Mouse (Mus musculus) limb, embryonic 15.5 days (tissue): ENCODE results near the gene Ubtd2. TPM values are rescaled to one million over a fixed set of nuclear protein-coding genes. Genes with fewer than 3 reads are reported as not detected.

ENCODE experiments used
- ATAC-seq: fragments of 200-750 bp; cut with Nextera tagmentation; 2 replicates; pipeline ENCODE4 v1.8.0; 2017; ENCODE audit warnings: low read depth, moderate TSS enrichment; ENCODE audit not compliant: insufficient number of reproducible peaks, low FRiP score, low TSS enrichment
- H3K27ac ChIP-seq: fragments of 300-500 bp; sonication (generic); 2 replicates; pipeline ENCODE4 v1.5.1; 2015; ENCODE audit warnings: moderate library complexity, mild to moderate bottlenecking, inconsistent platforms
- H3K27me3 ChIP-seq: fragments of 300-500 bp; sonication (generic); 2 replicates; pipeline ENCODE4 v1.6.1; 2015; ENCODE audit warnings: inconsistent platforms
- H3K36me3 ChIP-seq: fragments of 300-500 bp; sonication (generic); 2 replicates; pipeline ENCODE4 v1.6.1; 2015; ENCODE audit warnings: inconsistent platforms
- H3K4me1 ChIP-seq: fragments of 300-500 bp; sonication (generic); 2 replicates; pipeline ENCODE4 v1.6.1; 2015; ENCODE audit warnings: inconsistent platforms
- H3K4me2 ChIP-seq: fragments of 300-500 bp; sonication (generic); 2 replicates; pipeline ENCODE4 v1.6.1; 2015; ENCODE audit warnings: mild to moderate bottlenecking, inconsistent platforms
- H3K4me3 ChIP-seq: fragments of 300-500 bp; sonication (generic); 2 replicates; pipeline ENCODE4 v1.5.1; 2015; ENCODE audit warnings: mild to moderate bottlenecking, inconsistent platforms
- H3K9ac ChIP-seq: fragments of 300-500 bp; sonication (generic); 2 replicates; pipeline ENCODE4 v1.6.1; 2015; ENCODE audit warnings: inconsistent platforms
- H3K9me3 ChIP-seq: fragments of 300-500 bp; sonication (generic); 2 replicates; pipeline ENCODE4 v1.6.1; 2016; ENCODE audit warnings: inconsistent platforms
- WGBS: fragments of 180-500 bp; shearing (Covaris S2); methylation state at CpG from one replicate; pipeline ENCODE4 v1.1.7; 2015; 5-methylcytosine and 5-hydroxymethylcytosine counted together
- polyA plus RNA-seq: library from polyadenylated mRNA; unstranded; fragments of >200 nt; fragmentation: Nextera tagmentation; extraction: Ambion mirVana; gene quantifications from 2 replicates; pipeline ENCODE4 v1.2.1, GENCODE M21; 2015

The Ubtd2 gene
- polyA plus RNA-seq, 1 experiment from 2014 or later = 97.1 TPM

- no peak for ATAC-seq
- Histone ChIP-seq H3K27me3 (no peaks in the 10 kb centered on the region), H3K27ac (no peak overlapping the region), H3K4me3 (no peak overlapping the region), H3K4me1 (no peaks in the 10 kb centered on the region), H3K36me3 (no peaks in the 10 kb centered on the region), H3K9ac (no peak overlapping the region), H3K9me3 (no peaks in the 10 kb centered on the region), H3K4me2 (no peak overlapping the region)
- 49% methylated on average over 1 of the region's 1 CpGs for WGBS
These were observed 10.9 kb upstream of the Ubtd2 start for GRCm38 (mm10) chr11:32444266-32444665.

DNA sequence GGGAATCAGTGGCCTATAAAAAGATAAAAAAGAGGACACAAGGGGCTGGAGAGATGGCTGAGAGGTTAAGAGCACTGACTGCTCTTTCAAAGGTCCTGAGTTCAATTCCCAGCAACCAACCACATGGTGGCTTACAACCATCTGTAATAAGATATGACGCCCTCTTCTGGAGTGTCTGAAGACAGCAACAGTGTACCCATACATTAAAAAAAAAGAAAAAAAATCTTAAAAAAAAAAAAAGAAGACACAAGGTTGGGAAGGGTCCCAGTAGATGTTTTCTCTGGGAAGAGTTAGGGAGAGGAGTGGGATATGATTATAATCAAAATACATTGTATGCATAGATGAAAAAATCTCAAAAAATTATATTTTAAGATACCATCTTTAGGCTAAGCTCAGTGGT lies 10.0 kb upstream of the Ubtd2 start:
- 70% methylated on average over 1 of the region's 1 CpGs for WGBS
- Histone ChIP-seq H3K4me3 (no peak overlapping the region), H3K9me3 (no peaks in the 10 kb centered on the region), H3K27me3 (no peaks in the 10 kb centered on the region), H3K9ac (no peak overlapping the region), H3K4me1 (no peaks in the 10 kb centered on the region), H3K27ac (no peak overlapping the region), H3K36me3 (no peaks in the 10 kb centered on the region), H3K4me2 (no peak overlapping the region)
- no peak for ATAC-seq

DNA sequence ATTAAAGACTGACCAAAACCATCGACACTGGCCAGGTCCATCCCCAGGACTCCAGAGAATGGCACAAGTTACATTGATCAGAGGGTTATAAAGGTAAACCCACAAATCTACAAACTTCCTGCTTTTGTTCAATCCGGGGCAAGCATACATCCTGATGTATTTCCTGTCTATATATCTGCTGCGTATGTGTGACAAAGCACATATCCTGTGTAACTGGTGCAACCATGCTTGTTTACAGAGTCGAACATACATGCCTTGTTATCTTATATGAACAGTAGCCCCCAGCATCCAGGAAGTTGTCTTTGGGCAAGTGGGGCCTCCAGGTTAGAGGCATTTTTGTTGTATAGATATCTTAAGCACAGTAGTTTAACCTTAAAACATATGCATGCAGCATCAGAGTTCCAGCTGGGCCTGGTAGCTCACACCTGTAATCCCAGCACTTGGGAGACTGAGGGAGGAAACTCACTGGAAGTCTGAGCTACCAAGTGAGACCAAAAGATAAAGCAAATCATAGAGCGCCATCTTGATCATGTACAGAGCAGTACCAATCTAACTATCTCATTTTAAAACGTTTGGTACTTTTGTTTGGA lies 9.4 kb upstream of the Ubtd2 start:
- Histone ChIP-seq H3K4me2 (no peak overlapping the region), H3K4me1 (0 out of 2 replicates have a peak, but pooled peaks cover 3% of the 10 kb centered on the region), H3K27ac (no peak overlapping the region), H3K36me3 (no peaks in the 10 kb centered on the region), H3K27me3 (no peaks in the 10 kb centered on the region), H3K9me3 (no peaks in the 10 kb centered on the region), H3K9ac (no peak overlapping the region), H3K4me3 (no peak overlapping the region)
- WGBS = 76% methylated on average over 6 of the region's 6 CpGs
- ATAC-seq = no peak

- Histone ChIP-seq H3K9ac (no peak overlapping the region), H3K9me3 (no peaks in the 10 kb centered on the region), H3K4me1 (peaks cover 13% of the 10 kb centered on the region), H3K36me3 (no peaks in the 10 kb centered on the region), H3K27ac (no peak overlapping the region), H3K27me3 (no peaks in the 10 kb centered on the region), H3K4me2 (no peak overlapping the region), H3K4me3 (no peak overlapping the region)
- 3% methylated on average over 1 of the region's 1 CpGs for WGBS
- ATAC-seq = no peak
These were observed 5.0 kb upstream of the Ubtd2 start for GRCm38 (mm10) chr11:32450216-32450615.

DNA sequence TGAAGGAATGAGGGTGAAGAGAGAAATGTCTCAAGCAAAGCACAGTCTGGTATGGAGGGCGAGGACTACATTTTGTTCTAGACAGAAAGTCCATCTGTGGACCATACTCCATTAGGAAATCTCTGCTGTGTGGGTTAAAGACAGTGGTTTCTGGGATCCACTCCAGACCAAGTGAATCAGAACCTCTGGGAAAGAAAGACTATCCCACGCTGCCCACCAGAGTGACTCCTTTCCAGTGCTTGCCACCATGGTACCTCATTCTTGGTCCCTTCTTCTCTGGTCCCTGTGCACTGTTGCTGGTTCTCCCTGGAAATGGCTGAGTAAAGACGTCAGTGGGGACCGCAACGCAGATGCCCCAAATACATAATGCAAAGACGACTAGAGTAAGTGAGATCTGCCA lies 3.9 kb upstream of the Ubtd2 start:
- Histone ChIP-seq H3K4me1 (peaks cover 13% of the 10 kb centered on the region), H3K9ac (no peak overlapping the region), H3K27me3 (no peaks in the 10 kb centered on the region), H3K9me3 (no peaks in the 10 kb centered on the region), H3K36me3 (no peaks in the 10 kb centered on the region), H3K4me2 (no peak overlapping the region), H3K4me3 (no peak overlapping the region), H3K27ac (no peak overlapping the region)
- ATAC-seq = no peak
- WGBS = 94% methylated on average over 6 of the region's 6 CpGs

- no peaks in the 10 kb centered on the region for H3K27me3 ChIP-seq
- peaks cover 13% of the 10 kb centered on the region for H3K4me1 ChIP-seq
- no peaks in the 10 kb centered on the region for H3K36me3 ChIP-seq
- no peak overlapping the region for H3K4me2 ChIP-seq
- no peak overlapping the region for H3K9ac ChIP-seq
- no peak overlapping the region for H3K4me3 ChIP-seq
- WGBS = 96% methylated on average over 4 of the region's 4 CpGs
- H3K27ac ChIP-seq = peak overlapping the region; percentile 99; the same call in 1 of the 2 replicates
- H3K9me3 ChIP-seq = no peaks in the 10 kb centered on the region
- ATAC-seq = no peak
These were observed 2.4 kb upstream of the Ubtd2 start for GRCm38 (mm10) chr11:32452745-32453144.

- H3K4me3 ChIP-seq = 0 out of 2 replicates have a peak overlapping the region, but pooled peaks have one; percentile 1
- no peak overlapping the region for H3K4me2 ChIP-seq
- H3K4me1 ChIP-seq = peaks cover 13% of the 10 kb centered on the region
- H3K9ac ChIP-seq = no peak overlapping the region
- ATAC-seq = no peak
- H3K36me3 ChIP-seq = no peaks in the 10 kb centered on the region
- peak overlapping the region; percentile 99 for H3K27ac ChIP-seq
- no peaks in the 10 kb centered on the region for H3K27me3 ChIP-seq
- no peaks in the 10 kb centered on the region for H3K9me3 ChIP-seq
- 35% methylated on average over 8 of the region's 8 CpGs for WGBS
These were observed 1.7 kb upstream of the Ubtd2 start for GRCm38 (mm10) chr11:32453353-32453915.

- WGBS = 2% methylated on average over 19 of the region's 19 CpGs
- H3K9ac ChIP-seq = peak overlapping the region; percentile 95
- peak overlapping the region; percentile 99 for H3K27ac ChIP-seq
- peak; percentile 32 for ATAC-seq
- peak overlapping the region; percentile 81 for H3K4me3 ChIP-seq
- no peaks in the 10 kb centered on the region for H3K27me3 ChIP-seq
- H3K9me3 ChIP-seq = no peaks in the 10 kb centered on the region
- no peaks in the 10 kb centered on the region for H3K36me3 ChIP-seq
- H3K4me2 ChIP-seq = peak overlapping the region; percentile 84
- peaks cover 13% of the 10 kb centered on the region for H3K4me1 ChIP-seq
These were observed 855 bp upstream of the Ubtd2 start for GRCm38 (mm10) chr11:32454231-32454799.

- Histone ChIP-seq H3K4me3 (peak overlapping the region; percentile 81), H3K9me3 (no peaks in the 10 kb centered on the region), H3K9ac (peak overlapping the region; percentile 95), H3K27ac (peak overlapping the region; percentile 99), H3K4me1 (peaks cover 10% of the 10 kb centered on the region), H3K36me3 (no peaks in the 10 kb centered on the region), H3K27me3 (no peaks in the 10 kb centered on the region), H3K4me2 (peak overlapping the region; percentile 84)
- ATAC-seq = peak; percentile 12
- under 1% methylated on average over 45 of the region's 58 CpGs for WGBS
These were observed 454 bp downstream of the Ubtd2 start for GRCm38 (mm10) chr11:32455507-32456141.

DNA sequence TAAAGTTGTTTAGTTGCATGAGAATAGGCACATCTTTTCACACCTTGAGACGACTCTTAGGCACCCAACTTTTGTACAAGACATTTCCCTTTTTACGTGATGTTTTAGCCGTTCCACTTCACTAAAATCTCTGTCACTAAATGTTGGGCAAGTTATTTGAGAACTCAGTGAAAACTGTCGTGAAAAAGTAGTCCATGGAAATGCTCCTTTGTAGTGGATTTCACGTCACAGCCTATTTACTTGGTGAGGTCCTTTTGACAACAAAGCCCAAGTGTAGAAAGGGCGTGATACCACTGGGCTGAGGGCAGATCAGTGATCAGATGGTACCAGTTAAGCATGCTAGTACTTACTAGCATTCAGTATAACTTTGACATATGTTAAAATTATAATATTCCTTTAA lies 1.2 kb downstream of the Ubtd2 start:
- no peaks in the 10 kb centered on the region for H3K9me3 ChIP-seq
- peak overlapping the region; percentile 84 for H3K4me2 ChIP-seq
- peak overlapping the region; percentile 99 for H3K27ac ChIP-seq
- H3K4me1 ChIP-seq = peaks cover 10% of the 10 kb centered on the region
- H3K27me3 ChIP-seq = no peaks in the 10 kb centered on the region
- ATAC-seq = no peak
- 6% methylated on average over 6 of the region's 6 CpGs for WGBS
- peak overlapping the region; percentile 81 for H3K4me3 ChIP-seq
- peak overlapping the region; percentile 95 for H3K9ac ChIP-seq
- H3K36me3 ChIP-seq = no peaks in the 10 kb centered on the region

- Histone ChIP-seq H3K9ac (no peak overlapping the region), H3K4me3 (no peak overlapping the region), H3K27ac (no peak overlapping the region), H3K27me3 (no peaks in the 10 kb centered on the region), H3K4me1 (peaks cover 11% of the 10 kb centered on the region), H3K36me3 (no peaks in the 10 kb centered on the region), H3K4me2 (no peak overlapping the region), H3K9me3 (no peaks in the 10 kb centered on the region)
- no peak for ATAC-seq
- 66% methylated on average over 2 of the region's 2 CpGs for WGBS
These were observed 9.1 kb downstream of the Ubtd2 start for GRCm38 (mm10) chr11:32464282-32464681.

- WGBS = 72% methylated on average over 2 of the region's 2 CpGs
- no peaks in the 10 kb centered on the region for H3K9me3 ChIP-seq
These were observed 16.8 kb downstream of the Ubtd2 start for GRCm38 (mm10) chr11:32471925-32472324.

More at GRCm38 (mm10) chr11:32471925-32472324, 16.8 kb downstream of the Ubtd2 start:
- no peak overlapping the region for H3K9ac ChIP-seq
- H3K4me2 ChIP-seq = no peak overlapping the region
- H3K4me3 ChIP-seq = no peak overlapping the region
- peaks cover 2% of the 10 kb centered on the region; the same call in 1 of the 2 replicates for H3K4me1 ChIP-seq
- no peaks in the 10 kb centered on the region for H3K27me3 ChIP-seq
- H3K27ac ChIP-seq = no peak overlapping the region
- H3K36me3 ChIP-seq = no peaks in the 10 kb centered on the region
- ATAC-seq = no peak
